Mouse (Mus musculus) inflammation-experienced regulatory T-cells, adult 6 months (primary cell): ENCODE results near the gene Nms. TPM values are rescaled to one million over a fixed set of nuclear protein-coding genes. Genes with fewer than 3 reads are reported as not detected.

ENCODE experiments used
- polyA plus RNA-seq, 3 experiments: library from polyadenylated mRNA; unstranded; fragments of 100-300 nt; shearing (Covaris generic); gene quantifications; one replicate each; pipeline ENCODE4 v1.2.1; 2017

Nms gene
- polyA plus RNA-seq, 3 experiments from 2014 or later, result not detected

Other genes starting within 250 kb of the Nms start
- gene Lonrf2, start 102.4 kb upstream of the Nms start, polyA plus RNA-seq, result not detected
- gene Chst10, start 41.0 kb upstream of the Nms start, polyA plus RNA-seq, result 10 to 100 TPM; 13.4 to 26.2 (median 21.8) TPM
- 100 to 1,000 TPM; 144 to 205 (median 169) TPM for gene Pdcl3, start 46.5 kb downstream of the Nms start, polyA plus RNA-seq